10 mouse cellular contexts compared by ENCODE assay signal in genomic region chr9:106355975-106356286, GRCm38 (mm10). TPM values are rescaled to one million over a fixed set of nuclear protein-coding genes. Genes with fewer than 3 reads are reported as not detected.
DNase-seq lines count a peak whose midpoint lies in the region; ATAC-seq and TF ChIP-seq lines count a peak whose summit lies in the region.
"Had no signal": no experiment of that assay in that cellular context is flagged by ENCODE, and none has a peak within 500 bp of the region (broad histone marks: within the 10 kb centered on the region; RNA-seq: fewer than 3 reads in every experiment).

No protein-coding gene starts in this region.

- no peak overlapping the region for H3K9ac ChIP-seq in liver, embryonic 12.5 days
- no peak overlapping the region for H3K9ac ChIP-seq in liver, postnatal 0 days (replicated peaks)
- H3K9ac ChIP-seq in intestine, embryonic 15.5 days, result no peak overlapping the region
- H3K9ac ChIP-seq in neural tube, embryonic 15.5 days (replicated peaks), result no peak overlapping the region

- H3K27ac ChIP-seq in heart, embryonic 10.5 days, result peak overlapping the region; percentile 86
- peak overlapping the region; percentile 41 for H3K27ac ChIP-seq in liver, embryonic 12.5 days
- no peak overlapping the region for H3K27ac ChIP-seq in liver, postnatal 0 days (ENCODE audit: low read depth)
- peak overlapping the region; percentile 72 for H3K27ac ChIP-seq in intestine, embryonic 15.5 days
- H3K27ac ChIP-seq in neural tube, embryonic 15.5 days (replicated peaks), result 0 out of 2 replicates have a peak overlapping the region, but pooled peaks have one; percentile 13

- DNase-seq in heart, embryonic 10.5 days (ENCODE audit: low spot score), result no peak
- DNase-seq in heart, adult 18-20 months, result no peak
- DNase-seq in liver, postnatal 0 days, result no peak
- no peak for DNase-seq in right cerebral cortex, adult 2 months (ENCODE audit: low spot score in 2 of 2)
- no peak for DNase-seq in thymus, postnatal 0 days (ENCODE audit: low spot score)
- DNase-seq: B cell, adult 2 months had no signal

- no peaks in the 10 kb centered on the region; the same call in 1 of the 2 replicates for H3K36me3 ChIP-seq in heart, embryonic 10.5 days
- H3K36me3 ChIP-seq in liver, embryonic 12.5 days, result no peaks in the 10 kb centered on the region
- H3K36me3 ChIP-seq in liver, postnatal 0 days (replicated peaks; ENCODE audit: insufficient read depth, low read length), result no peaks in the 10 kb centered on the region
- H3K36me3 ChIP-seq in intestine, embryonic 15.5 days, result no peaks in the 10 kb centered on the region
- no peaks in the 10 kb centered on the region for H3K36me3 ChIP-seq in neural tube, embryonic 15.5 days

- H3K4me1 ChIP-seq in heart, embryonic 10.5 days, result peaks cover 71% of the 10 kb centered on the region
- H3K4me1 ChIP-seq in liver, embryonic 12.5 days, result peaks cover 34% of the 10 kb centered on the region
- H3K4me1 ChIP-seq in liver, postnatal 0 days (ENCODE audit: insufficient read depth), result no peaks in the 10 kb centered on the region
- peaks cover 24% of the 10 kb centered on the region for H3K4me1 ChIP-seq in intestine, embryonic 15.5 days (replicated peaks)
- H3K4me1 ChIP-seq in neural tube, embryonic 15.5 days, result peaks cover 6% of the 10 kb centered on the region; the same call in 1 of the 2 replicates

- no peaks in the 10 kb centered on the region for H3K9me3 ChIP-seq in heart, embryonic 10.5 days
- H3K9me3 ChIP-seq in liver, embryonic 12.5 days (replicated peaks), result no peaks in the 10 kb centered on the region
- no peaks in the 10 kb centered on the region for H3K9me3 ChIP-seq in liver, postnatal 0 days (ENCODE audit: low read length)
- H3K9me3 ChIP-seq in intestine, embryonic 15.5 days, result no peaks in the 10 kb centered on the region
- H3K9me3 ChIP-seq in neural tube, embryonic 15.5 days (replicated peaks), result no peaks in the 10 kb centered on the region

- ATAC-seq in liver, embryonic 12.5 days, result no peak
- no peak for ATAC-seq in liver, postnatal 0 days
- ATAC-seq in intestine, embryonic 15.5 days, result peak; percentile 3
- no peak for ATAC-seq in neural tube, embryonic 15.5 days (ENCODE audit: low FRiP score)
- ATAC-seq: forebrain, embryonic 16.5 days had no signal

- TF ChIP-seq CTCF in liver, postnatal 0 days (IDR thresholded peaks at IDR 0.05; ENCODE audit: low read depth), result no peak

- no peak for TF ChIP-seq EP300 in liver, postnatal 0 days (IDR thresholded peaks at IDR 0.05; ENCODE audit: low read depth)

- H3K27me3 ChIP-seq in heart, embryonic 10.5 days (ENCODE audit: insufficient read depth, poor library complexity, severe bottlenecking), result no peaks in the 10 kb centered on the region
- no peaks in the 10 kb centered on the region for H3K27me3 ChIP-seq in liver, embryonic 12.5 days (replicated peaks)
- no peaks in the 10 kb centered on the region for H3K27me3 ChIP-seq in liver, postnatal 0 days (ENCODE audit: insufficient read depth, low read length)
- no peaks in the 10 kb centered on the region for H3K27me3 ChIP-seq in intestine, embryonic 15.5 days (replicated peaks)
- H3K27me3 ChIP-seq in neural tube, embryonic 15.5 days (replicated peaks), result no peaks in the 10 kb centered on the region

- no peak overlapping the region for H3K4me2 ChIP-seq in liver, embryonic 12.5 days
- H3K4me2 ChIP-seq in liver, postnatal 0 days (ENCODE audit: low read depth, low read length), result no peak overlapping the region
- 0 out of 2 replicates have a peak overlapping the region, but pooled peaks have one; percentile 9 for H3K4me2 ChIP-seq in intestine, embryonic 15.5 days (replicated peaks)
- H3K4me2 ChIP-seq in neural tube, embryonic 15.5 days, result no peak overlapping the region

- peak overlapping the region; percentile 32 for H3K4me3 ChIP-seq in heart, embryonic 10.5 days
- H3K4me3 ChIP-seq in liver, embryonic 12.5 days, result no peak overlapping the region
- no peak overlapping the region for H3K4me3 ChIP-seq in liver, postnatal 0 days (ENCODE audit: low read depth, low read length)
- H3K4me3 ChIP-seq in intestine, embryonic 15.5 days (replicated peaks), result no peak overlapping the region
- no peak overlapping the region for H3K4me3 ChIP-seq in neural tube, embryonic 15.5 days (replicated peaks)

RNA-seq across cellular contexts. Expression of gene Dusp7, which starts 12.5 kb away (rescaled TPM):
- polyA plus RNA-seq in heart, embryonic 10.5 days (2016; fragmentation: Nextera tagmentation; extraction: Ambion mirVana), result 14.4 and 21.0 TPM in 2 replicates
- total RNA-seq in heart, adult 18-20 months (2021), result 10 to 100 TPM; 45.5 to 46.2 TPM
- polyA plus RNA-seq in liver, embryonic 12.5 days (2016; fragmentation: Nextera tagmentation; extraction: Ambion mirVana), result 10.4 and 10.5 TPM in 2 replicates
- polyA plus RNA-seq in liver, postnatal 0 days (2015; fragmentation: Nextera tagmentation; extraction: Ambion mirVana), result 3.4 TPM in 2 replicates
- polyA plus RNA-seq in intestine, embryonic 15.5 days (2015; fragmentation: Nextera tagmentation; extraction: Ambion mirVana), result 10.0 and 10.3 TPM in 2 replicates
- 13.9 and 16.4 TPM in 2 replicates for polyA plus RNA-seq in neural tube, embryonic 15.5 days (2015; fragmentation: Nextera tagmentation; extraction: Ambion mirVana)
- 9.1 and 11.3 TPM in 2 replicates for polyA plus RNA-seq in thymus, postnatal 0 days (2015; fragmentation: Nextera tagmentation; extraction: Ambion mirVana)
